Mouse (Mus musculus) C2C12 (cell line): ENCODE results near the gene Cldn24. TPM values are rescaled to one million over a fixed set of nuclear protein-coding genes. Genes with fewer than 3 reads are reported as not detected.

Source experiments
- H3K27me3 ChIP-seq: one replicate; pipeline ENCODE4 v1.6.1; 2011; ENCODE audit not compliant: control insufficient read depth, insufficient read depth, insufficient read length
- H3K36me3 ChIP-seq: one replicate; pipeline ENCODE4 v1.6.1; 2011; ENCODE audit not compliant: control insufficient read depth, insufficient read depth
- H3K4me3 ChIP-seq: one replicate; pipeline ENCODE4 v1.5.1; 2011; ENCODE audit warnings: mild to moderate bottlenecking, control low read depth; ENCODE audit not compliant: poor library complexity, insufficient read depth, severe bottlenecking
- H3K79me2 ChIP-seq: one replicate; pipeline ENCODE4 v1.6.1; 2011; ENCODE audit not compliant: control insufficient read depth, insufficient read depth
- H3K79me3 ChIP-seq: one replicate; pipeline ENCODE4 v1.6.1; 2011; ENCODE audit warnings: low read depth, control low read depth
- H3ac ChIP-seq: one replicate; pipeline ENCODE3; 2011; ENCODE audit warnings: low read depth; ENCODE audit not compliant: control insufficient read depth, insufficient read length
- CEBPB ChIP-seq: IDR thresholded peaks from one replicate; pipeline ENCODE4 v1.6.1; 2011; ENCODE audit warnings: low read depth, mild to moderate bottlenecking, control low read depth, moderate library complexity
- CTCF ChIP-seq: IDR thresholded peaks from one replicate; pipeline ENCODE4 v1.5.1; 2011; ENCODE audit not compliant: control insufficient read depth, insufficient read depth, insufficient read length
- FOSL1 ChIP-seq: IDR thresholded peaks from one replicate; pipeline ENCODE4 v1.8.0; 2011; ENCODE audit warnings: mild to moderate bottlenecking, low read length; ENCODE audit not compliant: poor library complexity, insufficient read depth, severe bottlenecking
- MAX ChIP-seq: IDR thresholded peaks from one replicate; pipeline ENCODE4 v1.6.1; 2011; ENCODE audit warnings: mild to moderate bottlenecking, control low read depth
- MYOD1 ChIP-seq: IDR thresholded peaks from one replicate; pipeline ENCODE4 v1.6.1; 2011; ENCODE audit warnings: low read depth; ENCODE audit not compliant: control insufficient read depth, insufficient read length
- MYOG ChIP-seq: IDR thresholded peaks from one replicate; pipeline ENCODE4 v1.6.1; 2011; ENCODE audit not compliant: control insufficient read depth, insufficient read length; ENCODE audit errors: extremely low read depth
- USF1 ChIP-seq: IDR thresholded peaks from one replicate; pipeline ENCODE4 v1.6.1; 2011; ENCODE audit warnings: low read depth, mild to moderate bottlenecking, control low read depth, moderate library complexity
- long read RNA-seq, 2 experiments: library from polyadenylated mRNA; unstranded; transcript quantifications; one replicate each; pipeline ENCODE4 v2.0.0; 2019 to 2020
- polyA plus RNA-seq: library from polyadenylated mRNA; unstranded; fragments of >200 nt; fragmentation: generic; extraction: Trizol; gene quantifications from one replicate; pipeline ENCODE4 v1.2.1, GENCODE M21; 2012; ENCODE audit warnings: missing spikeins

Cldn24 gene
- polyA plus RNA-seq, result not detected
- long read RNA-seq, experiment 1, result 0 reads
- long read RNA-seq, experiment 2, result 0 reads

DNA sequence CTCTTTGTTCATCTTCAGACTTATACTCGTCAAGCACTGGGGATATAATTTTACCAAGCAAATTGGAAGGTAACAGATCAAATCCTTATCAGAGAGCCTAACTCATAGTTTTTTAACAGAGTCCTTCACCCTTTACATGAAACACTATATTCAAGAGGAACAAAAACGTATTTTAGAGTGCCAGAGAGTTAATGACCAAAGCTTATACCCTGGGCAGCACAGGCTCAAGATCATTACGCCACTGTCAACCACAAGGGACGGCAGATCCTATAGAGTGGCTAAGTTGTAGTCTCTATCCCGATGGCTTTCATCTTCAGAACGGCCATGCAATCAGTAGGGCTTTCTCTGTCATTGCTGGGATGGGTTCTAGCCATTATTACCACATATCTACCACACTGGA is at the start of gene Cldn24:
Gene Cldn24, plus strand, starts transcription at position 301 of the 400 bp plus-strand sequence.
- Histone ChIP-seq H3K36me3 (peaks cover 3% of the 10 kb centered on the region), H3K4me3 (no peak within 1 kb of the TSS), H3ac (no peak within 1 kb of the TSS), H3K79me2 (no peaks in the 10 kb centered on the region), H3K79me3 (no peaks in the 10 kb centered on the region), H3K27me3 (no peaks in the 10 kb centered on the region)
- TF ChIP-seq MYOD1, result no peak
- TF ChIP-seq USF1, result no peak

GRCm38 (mm10) chr8:47772986-47773385 is 49.0 kb upstream of the Cldn24 start:
- Histone ChIP-seq H3K4me3 (no peak overlapping the region), H3K79me2 (no peaks in the 10 kb centered on the region), H3K36me3 (no peaks in the 10 kb centered on the region), H3ac (no peak overlapping the region), H3K79me3 (no peaks in the 10 kb centered on the region), H3K27me3 (peaks cover 5% of the 10 kb centered on the region)
- TF ChIP-seq MAX (no peak), CTCF (no peak), FOSL1 (no peak), MYOG (no peak), CEBPB (no peak), MYOD1 (no peak), USF1 (no peak)

DNA sequence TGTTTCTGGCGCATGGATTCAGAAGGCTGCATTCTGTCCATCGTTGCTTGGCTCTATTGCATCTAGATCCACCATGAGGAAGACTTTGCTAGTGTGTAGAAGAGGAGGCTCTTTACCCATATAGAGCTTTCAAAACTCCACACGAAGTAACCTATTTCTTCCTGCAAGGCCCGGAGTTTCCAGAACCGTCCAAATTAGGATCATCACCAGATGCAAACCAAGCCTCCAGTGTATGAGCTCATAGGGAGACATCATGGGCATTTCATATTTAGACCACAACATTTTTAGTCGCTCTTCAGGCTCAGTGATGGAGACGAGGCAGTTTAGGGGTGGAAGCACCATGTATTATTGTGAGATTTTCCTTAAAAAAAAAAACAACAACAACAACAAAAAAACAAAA is 44.5 kb upstream of the Cldn24 start:
- TF ChIP-seq CEBPB (no peak), MYOD1 (no peak), MAX (no peak), FOSL1 (no peak), MYOG (no peak), CTCF (no peak), USF1 (no peak)
- no peaks in the 10 kb centered on the region for H3K36me3 ChIP-seq

DNA sequence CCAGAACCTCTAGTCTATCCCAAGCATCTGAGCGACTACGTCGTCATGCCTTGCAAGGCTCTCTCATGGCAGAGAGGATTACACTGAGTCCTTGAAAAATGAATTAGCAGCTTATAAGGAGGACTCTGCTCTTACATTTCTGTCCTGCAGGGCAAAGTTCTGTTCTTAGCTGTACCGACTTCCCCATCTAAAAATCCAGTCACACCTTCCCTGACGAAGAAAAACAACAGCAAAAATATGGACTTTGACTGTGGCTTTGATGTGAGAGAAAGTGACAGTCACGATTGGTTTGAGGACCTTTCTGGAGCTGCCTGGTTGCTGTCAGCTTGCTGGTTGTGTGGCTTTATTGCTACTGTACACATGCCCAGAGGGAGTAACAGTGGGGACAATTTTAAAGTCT is 42.4 kb upstream of the Cldn24 start:
- H3ac ChIP-seq, result no peak overlapping the region
- no peaks in the 10 kb centered on the region for H3K36me3 ChIP-seq
- H3K79me3 ChIP-seq, result no peaks in the 10 kb centered on the region
- H3K79me2 ChIP-seq, result no peaks in the 10 kb centered on the region
- no peak overlapping the region for H3K4me3 ChIP-seq
- no peaks in the 10 kb centered on the region for H3K27me3 ChIP-seq
- TF ChIP-seq MYOD1, result no peak
- TF ChIP-seq CEBPB, result no peak
- no peak for TF ChIP-seq USF1
- no peak for TF ChIP-seq FOSL1

More for the DNA sequence above, 44.5 kb upstream of the Cldn24 start:
- Histone ChIP-seq H3ac (no peak overlapping the region), H3K4me3 (no peak overlapping the region), H3K79me2 (no peaks in the 10 kb centered on the region), H3K27me3 (no peaks in the 10 kb centered on the region), H3K79me3 (no peaks in the 10 kb centered on the region)

DNA sequence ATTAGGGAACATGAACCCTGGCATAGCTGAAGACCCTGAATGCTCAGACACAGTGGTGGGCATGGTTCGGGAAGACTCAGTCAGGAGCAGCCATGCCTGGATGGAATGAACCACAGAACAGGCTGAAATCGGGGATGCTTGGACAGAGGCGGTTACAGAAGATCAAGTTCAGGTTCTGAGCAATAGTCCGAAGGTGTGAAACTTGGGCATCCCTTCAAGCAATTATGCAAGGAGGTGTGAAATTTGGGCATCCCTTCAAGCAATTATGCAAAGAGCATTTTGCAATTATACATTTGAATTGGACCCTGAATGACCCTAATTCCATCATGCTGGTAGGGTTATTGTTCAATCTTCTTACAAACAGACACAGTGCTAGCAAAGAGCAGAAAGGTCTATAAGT is 40.1 kb upstream of the Cldn24 start:
- no peaks in the 10 kb centered on the region for H3K36me3 ChIP-seq
- H3K27me3 ChIP-seq, result no peaks in the 10 kb centered on the region
- H3ac ChIP-seq, result no peak overlapping the region
- H3K4me3 ChIP-seq, result no peak overlapping the region
- H3K79me2 ChIP-seq, result no peaks in the 10 kb centered on the region
- no peaks in the 10 kb centered on the region for H3K79me3 ChIP-seq
- TF ChIP-seq MYOD1 (no peak), USF1 (no peak), CTCF (no peak), MYOG (no peak), FOSL1 (no peak), CEBPB (no peak), MAX (no peak)

GRCm38 (mm10) chr8:47783544-47783943 is 38.4 kb upstream of the Cldn24 start:
- no peaks in the 10 kb centered on the region for H3K79me2 ChIP-seq
- H3K79me3 ChIP-seq, result no peaks in the 10 kb centered on the region
- H3K4me3 ChIP-seq, result no peak overlapping the region
- H3K36me3 ChIP-seq, result no peaks in the 10 kb centered on the region
- no peak overlapping the region for H3ac ChIP-seq
- TF ChIP-seq USF1 (no peak), MYOG (no peak)
- no peaks in the 10 kb centered on the region for H3K27me3 ChIP-seq

GRCm38 (mm10) chr8:47783944-47784343 is 38.0 kb upstream of the Cldn24 start:
- Histone ChIP-seq H3K79me3 (no peaks in the 10 kb centered on the region), H3K79me2 (no peaks in the 10 kb centered on the region), H3ac (no peak overlapping the region), H3K27me3 (no peaks in the 10 kb centered on the region), H3K4me3 (no peak overlapping the region), H3K36me3 (no peaks in the 10 kb centered on the region)
- no peak for TF ChIP-seq CEBPB
- TF ChIP-seq MYOG, result no peak
- no peak for TF ChIP-seq CTCF
- TF ChIP-seq FOSL1, result no peak
- TF ChIP-seq MAX, result no peak
- no peak for TF ChIP-seq USF1
- TF ChIP-seq MYOD1, result no peak
